Mouse (Mus musculus): ENCODE results near the gene Otx2. TPM values are rescaled to one million over a fixed set of nuclear protein-coding genes. Genes with fewer than 3 reads are reported as not detected.

The Otx2 gene
- polyA plus RNA-seq, 1 experiment from 2014 or later = not detected

DNA sequence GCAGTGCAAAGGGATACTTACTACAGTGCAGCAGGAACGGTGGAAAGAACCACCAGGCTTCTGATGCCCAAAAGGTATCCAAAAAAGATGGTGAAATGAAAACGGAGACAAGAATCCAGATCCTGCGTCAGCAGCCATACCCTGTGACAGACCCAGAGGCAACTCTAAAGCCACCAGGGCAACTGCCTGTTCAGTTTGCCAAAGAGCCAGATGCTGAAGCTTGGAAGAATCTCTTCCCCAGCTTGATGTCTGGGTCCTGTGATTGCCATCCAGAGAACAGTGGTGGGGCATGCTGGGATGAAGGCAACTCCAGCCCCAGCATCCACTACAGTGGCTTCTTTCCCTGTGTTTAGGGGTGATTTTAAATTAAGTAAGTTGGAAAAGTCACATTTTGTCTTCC lies 5.1 kb upstream of the Otx2 start:
- no peak overlapping the region for H3K4me3 ChIP-seq (ENCODE audit: low read depth, low read length)
- H3K4me1 ChIP-seq (replicated peaks; ENCODE audit: control insufficient read depth, insufficient read depth, low read length) = no peaks in the 10 kb centered on the region
- no peak for ATAC-seq
- no peaks in the 10 kb centered on the region for H3K9me3 ChIP-seq (ENCODE audit: control insufficient read depth)
- H3K27ac ChIP-seq (ENCODE audit: low read depth, low read length) = no peak overlapping the region
- WGBS = 83% methylated on average over 3 of the region's 3 CpGs
- H3K36me3 ChIP-seq (ENCODE audit: control insufficient read depth, insufficient read depth) = no peaks in the 10 kb centered on the region
- no peak overlapping the region for H3K9ac ChIP-seq (ENCODE audit: low read depth, low read length)
- TF ChIP-seq CTCF (IDR thresholded peaks at IDR 0.05; ENCODE audit: low read depth) = no peak
- H3K27me3 ChIP-seq (replicated peaks; ENCODE audit: control insufficient read depth, insufficient read depth, low read length) = peaks cover 44% of the 10 kb centered on the region
- no peak overlapping the region for H3K4me2 ChIP-seq (replicated peaks; ENCODE audit: low read depth)

- no peaks in the 10 kb centered on the region for H3K36me3 ChIP-seq (ENCODE audit: control insufficient read depth, insufficient read depth)
- no peak overlapping the region for H3K4me3 ChIP-seq (ENCODE audit: low read depth, low read length)
- H3K9me3 ChIP-seq (ENCODE audit: control insufficient read depth) = no peaks in the 10 kb centered on the region
- 2% methylated on average over 36 of the region's 36 CpGs for WGBS
- no peak overlapping the region for H3K4me2 ChIP-seq (replicated peaks; ENCODE audit: low read depth)
- no peak for ATAC-seq
- H3K27me3 ChIP-seq (replicated peaks; ENCODE audit: control insufficient read depth, insufficient read depth, low read length) = peaks cover 87% of the 10 kb centered on the region
- no peak overlapping the region for H3K9ac ChIP-seq (ENCODE audit: low read depth, low read length)
- no peak overlapping the region for H3K27ac ChIP-seq (ENCODE audit: low read depth, low read length)
- H3K4me1 ChIP-seq (replicated peaks; ENCODE audit: control insufficient read depth, insufficient read depth, low read length) = no peaks in the 10 kb centered on the region
- TF ChIP-seq CTCF (IDR thresholded peaks at IDR 0.05; ENCODE audit: low read depth) = no peak
Observed at GRCm38 (mm10) chr14:48674036-48674831, 615 bp upstream of the Otx2 start.

- ATAC-seq = no peak
Observed at GRCm38 (mm10) chr14:48672611-48673176, 925 bp downstream of the Otx2 start.

GRCm38 (mm10) chr14:48671480-48672240 lies 2.0 kb downstream of the Otx2 start:
- no peaks in the 10 kb centered on the region for H3K9me3 ChIP-seq (ENCODE audit: control insufficient read depth)
- H3K4me2 ChIP-seq (replicated peaks; ENCODE audit: low read depth) = no peak overlapping the region
- peaks cover 98% of the 10 kb centered on the region for H3K27me3 ChIP-seq (replicated peaks; ENCODE audit: control insufficient read depth, insufficient read depth, low read length)
- H3K4me1 ChIP-seq (replicated peaks; ENCODE audit: control insufficient read depth, insufficient read depth, low read length) = no peaks in the 10 kb centered on the region
- no peak overlapping the region for H3K27ac ChIP-seq (ENCODE audit: low read depth, low read length)
- no peak overlapping the region for H3K9ac ChIP-seq (ENCODE audit: low read depth, low read length)
- WGBS = 24% methylated on average over 9 of the region's 9 CpGs
- no peak for ATAC-seq
- H3K4me3 ChIP-seq (ENCODE audit: low read depth, low read length) = no peak overlapping the region
- TF ChIP-seq CTCF (IDR thresholded peaks at IDR 0.05; ENCODE audit: low read depth) = no peak
- H3K36me3 ChIP-seq (ENCODE audit: control insufficient read depth, insufficient read depth) = no peaks in the 10 kb centered on the region

More at GRCm38 (mm10) chr14:48672611-48673176, 925 bp downstream of the Otx2 start:
- H3K4me2 ChIP-seq (replicated peaks; ENCODE audit: low read depth) = no peak overlapping the region
- no peaks in the 10 kb centered on the region for H3K36me3 ChIP-seq (ENCODE audit: control insufficient read depth, insufficient read depth)
- no peak overlapping the region for H3K27ac ChIP-seq (ENCODE audit: low read depth, low read length)
- H3K9me3 ChIP-seq (ENCODE audit: control insufficient read depth) = no peaks in the 10 kb centered on the region
- no peak overlapping the region for H3K9ac ChIP-seq (ENCODE audit: low read depth, low read length)
- no peak overlapping the region for H3K4me3 ChIP-seq (ENCODE audit: low read depth, low read length)
- no peak for TF ChIP-seq CTCF (IDR thresholded peaks at IDR 0.05; ENCODE audit: low read depth)
- WGBS = 10% methylated on average over 10 of the region's 10 CpGs
- H3K4me1 ChIP-seq (replicated peaks; ENCODE audit: control insufficient read depth, insufficient read depth, low read length) = no peaks in the 10 kb centered on the region
- peaks cover 93% of the 10 kb centered on the region for H3K27me3 ChIP-seq (replicated peaks; ENCODE audit: control insufficient read depth, insufficient read depth, low read length)

DNA sequence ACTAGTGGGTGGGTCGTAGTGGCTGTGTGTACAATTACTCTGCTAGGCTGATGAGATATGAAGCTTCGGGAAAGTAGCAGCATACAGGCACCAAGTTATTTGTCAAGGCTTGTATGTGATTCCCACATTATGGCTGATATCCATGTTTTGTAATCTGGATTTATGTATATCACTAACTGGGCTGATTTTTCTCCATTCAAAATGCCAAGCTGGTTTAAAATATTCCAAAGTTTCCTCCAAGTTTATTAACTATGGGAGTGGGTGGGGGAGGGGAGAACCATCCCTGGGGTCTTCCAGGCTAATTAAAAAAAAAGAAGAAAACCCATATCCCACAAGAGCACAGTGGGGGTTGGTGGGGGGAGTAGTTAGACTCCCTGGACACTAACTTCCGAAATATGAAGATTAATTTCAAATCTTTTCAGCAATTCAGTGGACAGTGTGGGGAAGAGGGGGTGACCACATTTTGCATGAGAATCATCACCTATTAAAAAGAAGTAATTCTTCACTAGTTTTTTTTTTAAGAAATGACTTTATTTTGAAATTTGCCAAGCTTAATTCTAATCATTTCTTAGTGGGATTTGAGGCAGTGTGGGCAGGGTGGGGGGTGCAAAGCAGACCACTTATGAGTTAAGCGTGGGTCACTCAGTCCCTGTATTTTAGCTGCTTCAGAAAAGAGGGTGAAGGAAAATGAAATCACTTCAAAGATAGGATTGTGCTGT lies 2.7 kb downstream of the Otx2 start:
- Histone ChIP-seq H3K4me2 (replicated peaks; ENCODE audit: low read depth) (no peak overlapping the region), H3K4me3 (ENCODE audit: low read depth, low read length) (no peak overlapping the region), H3K36me3 (ENCODE audit: control insufficient read depth, insufficient read depth) (no peaks in the 10 kb centered on the region), H3K27ac (ENCODE audit: low read depth, low read length) (no peak overlapping the region), H3K4me1 (replicated peaks; ENCODE audit: control insufficient read depth, insufficient read depth, low read length) (no peaks in the 10 kb centered on the region), H3K27me3 (replicated peaks; ENCODE audit: control insufficient read depth, insufficient read depth, low read length) (peaks cover 98% of the 10 kb centered on the region), H3K9ac (ENCODE audit: low read depth, low read length) (no peak overlapping the region), H3K9me3 (ENCODE audit: control insufficient read depth) (no peaks in the 10 kb centered on the region)
- no peak for ATAC-seq
- WGBS = 42% methylated on average over 4 of the region's 4 CpGs
- TF ChIP-seq CTCF (IDR thresholded peaks at IDR 0.05; ENCODE audit: low read depth) = no peak

DNA sequence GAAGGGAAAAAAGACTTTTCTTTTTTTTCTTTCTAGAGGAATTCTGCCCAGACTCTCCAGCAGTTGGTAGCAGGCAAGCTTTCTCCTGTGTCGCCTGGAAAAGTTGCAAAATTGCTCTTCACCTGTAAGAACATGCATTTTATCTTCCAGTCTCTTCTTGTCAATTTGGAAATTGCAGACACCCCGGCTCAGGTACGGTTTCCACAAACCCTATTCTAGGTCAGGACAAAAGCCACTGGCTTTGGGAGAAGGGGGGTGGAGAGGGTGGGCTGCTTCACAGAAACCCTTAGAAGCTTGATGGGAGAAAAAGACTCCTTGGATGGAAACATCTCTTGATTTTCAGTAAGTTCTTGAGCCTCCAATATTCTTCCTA lies 3.4 kb downstream of the Otx2 start:
- peaks cover 98% of the 10 kb centered on the region for H3K27me3 ChIP-seq (replicated peaks; ENCODE audit: control insufficient read depth, insufficient read depth, low read length)
- ATAC-seq = no peak
- TF ChIP-seq CTCF (IDR thresholded peaks at IDR 0.05; ENCODE audit: low read depth) = no peak
- 5% methylated on average over 3 of the region's 3 CpGs for WGBS
- H3K9ac ChIP-seq (ENCODE audit: low read depth, low read length) = no peak overlapping the region
- no peak overlapping the region for H3K4me3 ChIP-seq (ENCODE audit: low read depth, low read length)
- no peak overlapping the region for H3K4me2 ChIP-seq (replicated peaks; ENCODE audit: low read depth)
- no peaks in the 10 kb centered on the region for H3K9me3 ChIP-seq (ENCODE audit: control insufficient read depth)
- H3K27ac ChIP-seq (ENCODE audit: low read depth, low read length) = no peak overlapping the region
- H3K36me3 ChIP-seq (ENCODE audit: control insufficient read depth, insufficient read depth) = no peaks in the 10 kb centered on the region
- H3K4me1 ChIP-seq (replicated peaks; ENCODE audit: control insufficient read depth, insufficient read depth, low read length) = no peaks in the 10 kb centered on the region
